Mouse (Mus musculus): ENCODE measurements around the gene Plppr3.
"Not testable (repeated sequence)": the region's sequence is repeated elsewhere in the genome, so short reads cannot be mapped to it uniquely, and the experiment has no call there.

GRCm38 (mm10) chr10:79892451-79893118, 18.2 kb upstream of the Plppr3 start:
- TF ChIP-seq CTCF (IDR thresholded peaks at IDR 0.05; ENCODE audit: low read depth), result peak; percentile 75
- TF ChIP-seq EP300 (IDR thresholded peaks at IDR 0.05; ENCODE audit: low read depth), result not testable (repeated sequence)

All from heart, postnatal 0 days (tissue).